Comparison of ENCODE assay signal across 9 mouse cellular contexts in the genomic region with DNA sequence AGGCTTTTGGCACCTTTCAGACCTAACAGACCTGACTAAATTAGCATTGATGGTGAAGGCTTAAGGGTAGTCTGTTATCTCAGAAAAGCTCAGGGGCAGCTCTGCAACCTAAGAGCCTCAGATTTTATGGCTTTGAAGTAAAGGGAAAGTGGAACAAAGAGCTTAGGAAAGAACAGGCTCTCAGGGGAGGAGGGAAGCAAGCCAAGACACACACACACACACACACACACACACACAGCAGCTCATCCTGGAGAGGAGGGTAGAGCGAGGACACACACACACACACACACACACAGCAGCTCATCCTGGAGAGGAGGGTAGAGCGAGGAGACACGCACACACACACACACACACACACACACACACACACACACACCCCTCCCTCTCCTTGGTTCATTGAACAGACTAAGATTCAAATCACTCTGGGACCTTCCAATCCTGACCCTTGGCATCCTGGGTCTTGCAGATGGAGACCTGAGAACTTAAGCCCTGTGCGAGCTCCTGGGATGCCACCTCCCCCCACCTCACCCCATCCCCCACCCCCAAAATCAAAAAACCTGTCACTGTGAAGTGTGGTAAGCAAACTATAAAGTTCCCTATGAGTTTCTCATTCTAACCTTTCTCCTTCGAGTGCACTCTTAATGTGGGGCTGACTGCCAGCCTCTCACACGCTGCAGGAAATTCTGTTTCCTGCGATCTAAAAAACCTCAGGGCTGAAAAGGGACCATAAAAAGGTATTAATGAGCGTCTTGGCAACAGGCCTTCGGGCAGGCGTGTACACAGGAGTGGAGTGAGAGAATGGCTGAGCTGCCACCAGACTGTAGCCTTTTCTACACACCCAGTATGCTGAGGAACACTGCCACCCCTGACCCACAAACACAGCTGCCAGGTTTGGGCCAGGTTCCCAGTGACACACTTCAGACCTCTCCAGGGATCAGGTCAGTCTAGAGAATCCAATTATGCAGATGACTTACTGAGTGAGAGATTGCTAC. TPM values are rescaled to one million over a fixed set of nuclear protein-coding genes. Genes with fewer than 3 reads are reported as not detected.
A peak's percentile ranks its signal among the peaks of the same experiment; 100 is the strongest.
DNase-seq lines count a peak whose midpoint lies in the region.
"Had no signal": no experiment of that assay in that cellular context is flagged by ENCODE, and none has a peak within 500 bp of the region (broad histone marks: within the 10 kb centered on the region; RNA-seq: fewer than 3 reads in every experiment).

No protein-coding gene starts in this region.

- DNase-seq in adrenal gland, adult (ENCODE audit: inconsistent age in 2 of 2, low spot score in 1 of 2): peak; percentile 43 to 78
- DNase-seq in adrenal gland, postnatal 4 days (ENCODE audit: low spot score in 2 of 2): no peak
- DNase-seq in adrenal gland, adult 2 months: peak; percentile 53
- peak; percentile 40 for DNase-seq in gastrocnemius, postnatal 10 days
- DNase-seq in kidney, adult 18-20 months: peak; percentile 56
- DNase-seq in lung, postnatal 36 days: peak; percentile 57
- no peak for DNase-seq in right cerebral cortex, postnatal 36 days (ENCODE audit: low spot score in 2 of 2)
- DNase-seq in spleen, postnatal 14 days (ENCODE audit: low spot score in 2 of 2): no peak

RNA-seq across cellular contexts. Expression of gene Dnaaf5, which starts 24.8 kb away (rescaled TPM):
- total RNA-seq in adrenal gland, postnatal 4 days (2021): 10 to 100 TPM; 15.8 to 16.1 TPM
- 10 to 100 TPM; 20.1 to 24.2 TPM for total RNA-seq in adrenal gland, adult 2 months (2021)
- 46.2 and 48.9 TPM in 2 replicates for polyA plus RNA-seq in adrenal gland, adult 2 months (2012; rRNA removed)
- total RNA-seq in gastrocnemius, postnatal 10 days (2021): 10 to 100 TPM in 1 of 2 experiments, 1 to 10 TPM in 1; 9.0 to 10.1 TPM

RNA-seq across cellular contexts. Expression of gene Prkar1b, which starts 25.1 kb away (rescaled TPM):
- 10 to 100 TPM; 23.1 to 31.3 TPM for total RNA-seq in adrenal gland, postnatal 4 days (2021)
- 10 to 100 TPM; 32.5 to 56.3 TPM for total RNA-seq in adrenal gland, adult 2 months (2021)
- 31.8 and 34.3 TPM in 2 replicates for polyA plus RNA-seq in adrenal gland, adult 2 months (2012; rRNA removed)
- 1 to 10 TPM; 3.2 to 4.3 TPM for total RNA-seq in gastrocnemius, postnatal 10 days (2021)
- total RNA-seq: neutrophil, adult 5-6 weeks had no signal

RNA-seq across cellular contexts. Expression of gene Sun1, which starts 25.6 kb away (rescaled TPM):
- total RNA-seq in adrenal gland, postnatal 4 days (2021): 10 to 100 TPM; 78.5 to 81.6 TPM
- total RNA-seq in adrenal gland, adult 2 months (2021): 10 to 100 TPM; 74.4 to 93.7 TPM
- 44.5 and 61.5 TPM in 2 replicates for polyA plus RNA-seq in adrenal gland, adult 2 months (2012; rRNA removed)
- total RNA-seq in gastrocnemius, postnatal 10 days (2021): 10 to 100 TPM; 42.7 to 52.4 TPM

Comparison
In these comparisons a context has a peak if more than half of its experiments do, and no peak if none do; other contexts are left out.
1. DNase-seq: peak in adrenal gland, adult (2 of 2), adrenal gland, adult 2 months (single experiment), gastrocnemius, postnatal 10 days (single experiment), kidney, adult 18-20 months (single experiment) and lung, postnatal 36 days (single experiment); none in adrenal gland, postnatal 4 days (0 of 2), right cerebral cortex, postnatal 36 days (0 of 2) and spleen, postnatal 14 days (0 of 2).
2. RNA of gene Prkar1b, which starts 25.1 kb away (total RNA-seq): 32.5 to 56.3 TPM in adrenal gland, adult 2 months and 23.1 to 31.3 TPM in adrenal gland, postnatal 4 days; 3.2 to 4.3 TPM in gastrocnemius, postnatal 10 days; every median in the first group is over 4 times any median in the second.